Mouse (Mus musculus): ENCODE results near the gene Hist1h2be. TPM values are rescaled to one million over a fixed set of nuclear protein-coding genes. Genes with fewer than 3 reads are reported as not detected.
"Not testable (repeated sequence)": the region's sequence is repeated elsewhere in the genome, so short reads cannot be mapped to it uniquely, and the experiment has no call there.

The Hist1h2be gene
- polyA plus RNA-seq, 1 experiment from 2014 or later, result 2.3 TPM

DNA sequence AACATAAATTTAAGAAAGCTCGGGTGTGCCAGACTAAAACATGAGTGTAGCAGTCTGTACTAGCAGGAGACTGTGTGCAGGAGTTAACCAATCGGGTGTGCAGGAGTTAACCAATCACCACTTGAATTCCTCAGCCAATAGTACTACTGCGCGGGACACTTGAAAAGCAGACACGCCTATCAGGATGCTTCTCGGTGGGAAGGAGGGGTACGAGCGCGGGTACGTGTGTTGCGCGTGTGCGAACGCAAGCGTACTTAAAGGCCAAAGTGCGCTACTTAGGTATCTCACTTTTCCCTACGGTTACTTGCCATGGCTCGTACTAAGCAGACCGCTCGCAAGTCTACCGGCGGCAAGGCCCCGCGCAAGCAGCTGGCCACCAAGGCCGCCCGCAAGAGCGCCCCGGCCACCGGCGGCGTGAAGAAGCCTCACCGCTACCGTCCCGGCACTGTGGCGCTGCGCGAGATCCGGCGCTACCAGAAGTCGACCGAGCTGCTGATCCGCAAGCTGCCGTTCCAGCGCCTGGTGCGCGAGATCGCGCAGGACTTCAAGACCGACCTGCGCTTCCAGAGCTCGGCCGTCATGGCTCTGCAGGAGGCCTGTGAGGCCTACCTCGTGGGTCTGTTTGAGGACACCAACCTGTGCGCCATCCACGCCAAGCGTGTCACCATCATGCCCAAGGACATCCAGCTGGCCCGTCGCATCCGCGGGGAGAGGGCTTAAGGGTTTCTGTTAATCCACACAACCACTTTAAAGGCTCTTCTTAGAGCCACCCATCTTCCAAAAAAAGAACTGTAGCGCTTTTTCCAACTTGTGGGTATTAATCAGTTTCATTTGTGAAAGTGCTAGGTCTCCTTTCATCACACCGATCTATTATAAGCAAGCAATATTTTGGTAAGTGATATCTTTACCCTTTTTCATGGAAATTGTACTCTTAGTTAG lies 85.5 kb downstream of the Hist1h2be start, which contains the start of gene Hist1h3g:
Gene Hist1h3g (plus strand): TSS at position 286 of the 939 bp plus-strand sequence.
- H3K36me3 ChIP-seq (ENCODE audit: control insufficient read depth, insufficient read depth, low read length); H3K9me3 ChIP-seq (ENCODE audit: control insufficient read depth, low read length); H3K27me3 ChIP-seq (replicated peaks; ENCODE audit: control insufficient read depth, insufficient read depth, low read length): not testable (repeated sequence)
- peak within 1 kb of the TSS; percentile 55 for H3K4me3 ChIP-seq (ENCODE audit: low read length)
- ATAC-seq, result peak; percentile 91
- H3K9ac ChIP-seq (ENCODE audit: low read depth, low read length), result peak within 1 kb of the TSS; percentile 68
- peaks cover 21% of the 10 kb centered on the region for H3K4me1 ChIP-seq (ENCODE audit: control insufficient read depth, insufficient read depth, low read length)
- WGBS, result 1% methylated on average over 37 of the region's 62 CpGs
- peak within 1 kb of the TSS; percentile 98 for H3K27ac ChIP-seq (ENCODE audit: low read length)
- peak within 1 kb of the TSS; percentile 65 for H3K4me2 ChIP-seq (ENCODE audit: low read depth, low read length)

DNA sequence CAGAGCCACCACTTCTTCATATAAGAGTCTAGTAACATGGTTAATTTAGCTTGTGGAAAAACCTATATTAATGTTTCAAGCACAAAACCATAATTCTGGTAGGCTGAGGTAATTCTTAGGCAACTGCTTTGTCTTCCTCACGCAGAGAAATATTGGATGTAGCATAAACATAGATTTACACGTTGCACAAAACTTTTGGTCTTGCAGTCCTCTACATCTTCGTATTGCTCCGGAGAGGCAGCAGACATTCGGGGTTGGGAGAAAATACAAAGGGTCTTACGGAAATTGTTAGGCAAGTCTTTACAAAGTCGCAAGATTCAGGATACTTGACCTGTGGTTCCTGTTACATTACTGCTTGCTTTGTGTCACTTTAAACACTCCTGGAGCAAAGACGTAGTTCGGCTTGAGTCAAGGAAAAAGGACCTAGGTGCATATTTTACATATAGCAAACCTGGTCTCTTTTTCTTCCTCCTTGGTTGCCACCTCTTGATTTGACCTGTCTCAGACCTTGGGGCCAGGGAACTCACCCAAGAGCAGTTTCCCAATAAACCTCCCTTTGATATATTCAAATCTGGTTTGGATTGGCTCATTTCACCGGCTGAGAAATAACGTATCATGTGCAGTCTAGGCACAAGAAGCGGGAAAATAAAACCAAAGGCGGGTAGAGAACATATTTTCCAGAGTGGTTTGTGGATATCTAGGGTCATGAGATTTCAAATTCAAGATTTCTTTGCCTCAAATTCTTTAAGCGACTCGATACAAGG lies 86.4 kb downstream of the Hist1h2be start:
- ATAC-seq, result peak; percentile 34
- H3K9ac ChIP-seq (ENCODE audit: low read depth, low read length), result peak overlapping the region; percentile 67
- H3K4me1 ChIP-seq (ENCODE audit: control insufficient read depth, insufficient read depth, low read length), result peaks cover 21% of the 10 kb centered on the region
- WGBS, result under 1% methylated on average over 15 of the region's 15 CpGs
- peak overlapping the region; percentile 98 for H3K27ac ChIP-seq (ENCODE audit: low read length)
- no peaks in the 10 kb centered on the region for H3K27me3 ChIP-seq (replicated peaks; ENCODE audit: control insufficient read depth, insufficient read depth, low read length)
- peak overlapping the region; percentile 65 for H3K4me2 ChIP-seq (ENCODE audit: low read depth, low read length)
- peak overlapping the region; percentile 55 for H3K4me3 ChIP-seq (ENCODE audit: low read length)
- no peaks in the 10 kb centered on the region for H3K9me3 ChIP-seq (ENCODE audit: control insufficient read depth, low read length)
- no peaks in the 10 kb centered on the region for H3K36me3 ChIP-seq (ENCODE audit: control insufficient read depth, insufficient read depth, low read length)

Small RNA genes within 50 kb of the gene (microRNA-seq; reads per million reads assigned to microRNA genes)
- gene Gm44297, result not detected
- not detected for gene Gm44359
- gene Gm44394, result not detected

Other genes with a start within 250 kb of the Hist1h2be start
- gene Abt1, start 197.3 kb downstream of the Hist1h2be start, polyA plus RNA-seq (2015; fragmentation: Nextera tagmentation; extraction: Ambion mirVana), result 10.2 and 11.2 TPM in 2 replicates
- 0.07 and 0.11 TPM in 2 replicates for gene Btn1a1, start 155.2 kb downstream of the Hist1h2be start, polyA plus RNA-seq (2015; fragmentation: Nextera tagmentation; extraction: Ambion mirVana)
- gene Btn2a2, start 132.3 kb downstream of the Hist1h2be start, polyA plus RNA-seq (2015; fragmentation: Nextera tagmentation; extraction: Ambion mirVana), result 0.12 TPM in 2 replicates
- 3.5 and 3.7 TPM in 2 replicates for gene Hist1h4h, start 90.1 kb downstream of the Hist1h2be start, polyA plus RNA-seq (2015; fragmentation: Nextera tagmentation; extraction: Ambion mirVana)
- 2.5 and 3.6 TPM in 2 replicates for gene Hist1h2af, start 87.2 kb downstream of the Hist1h2be start, polyA plus RNA-seq (2015; fragmentation: Nextera tagmentation; extraction: Ambion mirVana)
- gene Hist1h3g, start 85.7 kb downstream of the Hist1h2be start, polyA plus RNA-seq (2015; fragmentation: Nextera tagmentation; extraction: Ambion mirVana), result 2.6 and 3.7 TPM in 2 replicates
- gene Hist1h2bh, start 77.7 kb downstream of the Hist1h2be start, polyA plus RNA-seq (2015; fragmentation: Nextera tagmentation; extraction: Ambion mirVana), result 0.65 and 0.94 TPM in 2 replicates
- gene Hist1h3f, start 77.1 kb downstream of the Hist1h2be start, polyA plus RNA-seq (2015; fragmentation: Nextera tagmentation; extraction: Ambion mirVana), result 0.44 and 0.60 TPM in 2 replicates
- 0.68 and 0.98 TPM in 2 replicates for gene Hist1h4f, start 69.5 kb downstream of the Hist1h2be start, polyA plus RNA-seq (2015; fragmentation: Nextera tagmentation; extraction: Ambion mirVana)
- gene Hist1h1d, start 67.9 kb downstream of the Hist1h2be start, polyA plus RNA-seq (2015; fragmentation: Nextera tagmentation; extraction: Ambion mirVana), result 0.28 and 0.42 TPM in 2 replicates
- gene Hist1h3e, start 58.8 kb downstream of the Hist1h2be start, polyA plus RNA-seq (2015; fragmentation: Nextera tagmentation; extraction: Ambion mirVana), result 2.7 and 4.1 TPM in 2 replicates
- 39.1 and 46.5 TPM in 2 replicates for gene Hist1h2ae, start 49.9 kb downstream of the Hist1h2be start, polyA plus RNA-seq (2015; fragmentation: Nextera tagmentation; extraction: Ambion mirVana)
- 8.7 and 8.8 TPM in 2 replicates for gene Hist1h2bg, start 49.7 kb downstream of the Hist1h2be start, polyA plus RNA-seq (2015; fragmentation: Nextera tagmentation; extraction: Ambion mirVana)
- 0.62 and 2.1 TPM in 2 replicates for gene Hist1h2bf, start 46.9 kb downstream of the Hist1h2be start, polyA plus RNA-seq (2015; fragmentation: Nextera tagmentation; extraction: Ambion mirVana)
- 0.65 and 2.7 TPM in 2 replicates for gene Hist1h2ad, start 46.7 kb downstream of the Hist1h2be start, polyA plus RNA-seq (2015; fragmentation: Nextera tagmentation; extraction: Ambion mirVana)
- 3.8 and 4.8 TPM in 2 replicates for gene Hist1h3d, start 45.4 kb downstream of the Hist1h2be start, polyA plus RNA-seq (2015; fragmentation: Nextera tagmentation; extraction: Ambion mirVana)
- gene Hist1h4d, start 39.5 kb downstream of the Hist1h2be start, polyA plus RNA-seq (2015; fragmentation: Nextera tagmentation; extraction: Ambion mirVana), result 61.7 and 73.9 TPM in 2 replicates
- 10.4 and 13.7 TPM in 2 replicates for gene Hist1h1e, start 1.4 kb upstream of the Hist1h2be start, polyA plus RNA-seq (2015; fragmentation: Nextera tagmentation; extraction: Ambion mirVana)
- gene Hist1h2ac, start 62.8 kb upstream of the Hist1h2be start, polyA plus RNA-seq (2015; fragmentation: Nextera tagmentation; extraction: Ambion mirVana), result 0.94 and 1.0 TPM in 2 replicates
- gene Hist1h2bc, start 63.1 kb upstream of the Hist1h2be start, polyA plus RNA-seq (2015; fragmentation: Nextera tagmentation; extraction: Ambion mirVana), result 101 and 110 TPM in 2 replicates
- gene Hist1h1t, start 74.7 kb upstream of the Hist1h2be start, polyA plus RNA-seq (2015; fragmentation: Nextera tagmentation; extraction: Ambion mirVana), result 0.15 and 0.20 TPM in 2 replicates
- 2.9 and 3.1 TPM in 2 replicates for gene Hist1h4c, start 77.3 kb upstream of the Hist1h2be start, polyA plus RNA-seq (2015; fragmentation: Nextera tagmentation; extraction: Ambion mirVana)
- 8.5 and 9.7 TPM in 2 replicates for gene Hfe, start 89.7 kb upstream of the Hist1h2be start, polyA plus RNA-seq (2015; fragmentation: Nextera tagmentation; extraction: Ambion mirVana)
- 33.6 and 35.3 TPM in 2 replicates for gene Hist1h1c, start 117.7 kb upstream of the Hist1h2be start, polyA plus RNA-seq (2015; fragmentation: Nextera tagmentation; extraction: Ambion mirVana)
- gene Hist1h3c, start 124.5 kb upstream of the Hist1h2be start, polyA plus RNA-seq (2015; fragmentation: Nextera tagmentation; extraction: Ambion mirVana), result 3.2 and 4.9 TPM in 2 replicates
- gene Hist1h2bb, start 125.6 kb upstream of the Hist1h2be start, polyA plus RNA-seq (2015; fragmentation: Nextera tagmentation; extraction: Ambion mirVana), result 1.7 and 2.0 TPM in 2 replicates
- gene Hist1h2ab, start 130.0 kb upstream of the Hist1h2be start, polyA plus RNA-seq (2015; fragmentation: Nextera tagmentation; extraction: Ambion mirVana), result 16.9 and 20.0 TPM in 2 replicates
- 4.7 and 7.4 TPM in 2 replicates for gene Hist1h3b, start 131.1 kb upstream of the Hist1h2be start, polyA plus RNA-seq (2015; fragmentation: Nextera tagmentation; extraction: Ambion mirVana)
- 1.4 and 2.1 TPM in 2 replicates for gene Hist1h4b, start 135.9 kb upstream of the Hist1h2be start, polyA plus RNA-seq (2015; fragmentation: Nextera tagmentation; extraction: Ambion mirVana)
- gene Hist1h4a, start 140.1 kb upstream of the Hist1h2be start, polyA plus RNA-seq (2015; fragmentation: Nextera tagmentation; extraction: Ambion mirVana), result 0.60 TPM in 1 of 2 replicates, not detected in the other
- gene Hist1h3a, start 141.3 kb upstream of the Hist1h2be start, polyA plus RNA-seq (2015; fragmentation: Nextera tagmentation; extraction: Ambion mirVana), result 3.1 and 4.2 TPM in 2 replicates
- 0.38 and 0.99 TPM in 2 replicates for gene Hist1h1a, start 142.5 kb upstream of the Hist1h2be start, polyA plus RNA-seq (2015; fragmentation: Nextera tagmentation; extraction: Ambion mirVana)
- 0.11 and 0.12 TPM in 2 replicates for gene Trim38, start 148.8 kb upstream of the Hist1h2be start, polyA plus RNA-seq (2015; fragmentation: Nextera tagmentation; extraction: Ambion mirVana)
- gene Slc17a2, start 185.9 kb upstream of the Hist1h2be start, polyA plus RNA-seq (2015; fragmentation: Nextera tagmentation; extraction: Ambion mirVana), result 0.11 TPM in 1 of 2 replicates, not detected in the other
- 0.22 and 0.35 TPM in 2 replicates for gene Slc17a3, start 218.3 kb upstream of the Hist1h2be start, polyA plus RNA-seq (2015; fragmentation: Nextera tagmentation; extraction: Ambion mirVana)
- 0.77 and 0.97 TPM in 2 replicates for gene Slc17a1, start 246.6 kb upstream of the Hist1h2be start, polyA plus RNA-seq (2015; fragmentation: Nextera tagmentation; extraction: Ambion mirVana)

Measured in intestine, embryonic 16.5 days (tissue).